Mouse (Mus musculus) ovary, adult 10 weeks (tissue): ENCODE data around the gene Nutf2. TPM values are rescaled to one million over a fixed set of nuclear protein-coding genes. Genes with fewer than 3 reads are reported as not detected.

Source experiments
- polyA plus RNA-seq: library from polyadenylated mRNA; stranded (reverse); fragments of 350-450 nt; fragmentation: Illumina TruSeq; extraction: RNeasy Lipid Tissue Mini Kit (QIAGEN cat#74804); gene quantifications from one replicate; pipeline ENCODE4 v1.2.3, GENCODE M21; 2014

Nutf2 gene
- polyA plus RNA-seq = 94.3 TPM

DNA sequence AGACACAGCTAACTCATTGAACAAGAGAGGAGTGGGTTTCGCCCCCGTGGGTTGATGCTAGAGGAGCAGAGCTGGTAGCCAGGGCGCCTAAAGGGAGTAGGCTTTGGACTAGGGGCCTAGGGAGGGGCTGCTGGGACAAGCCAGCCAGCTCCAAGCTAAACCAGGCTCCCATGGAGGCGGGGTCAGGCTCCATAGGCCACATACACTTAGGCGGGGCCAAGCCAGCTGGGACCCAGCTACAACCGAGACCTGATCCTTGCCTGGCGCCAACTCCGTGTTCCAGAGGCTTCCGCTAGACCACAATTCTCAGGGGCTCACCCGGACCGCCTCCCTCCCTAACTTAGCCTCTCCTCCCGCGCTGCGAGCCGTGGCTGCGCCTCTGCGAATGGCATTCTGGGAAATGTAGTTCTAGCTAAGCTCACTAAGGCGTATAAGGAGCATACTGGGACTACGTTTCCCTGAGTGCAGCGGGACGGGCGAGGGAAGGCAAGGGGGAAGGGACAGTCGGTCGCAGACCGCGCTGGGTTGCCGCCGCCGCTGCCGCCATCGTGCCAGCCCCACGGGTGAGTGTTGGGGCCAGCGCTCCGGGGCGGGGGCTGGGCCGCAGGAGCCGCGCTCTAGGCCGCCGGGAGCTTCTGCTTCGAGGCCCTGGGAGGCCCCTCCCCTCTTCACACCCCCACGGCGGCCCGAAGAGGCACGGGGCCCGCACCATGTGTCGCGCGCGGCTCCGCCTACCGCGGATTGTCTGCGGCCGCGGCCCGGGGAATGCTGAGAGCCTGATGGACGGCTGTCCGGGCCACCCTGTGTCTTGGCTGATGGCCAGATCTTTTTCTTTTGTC lies at the start of gene Nutf2:
Nutf2 (plus strand) TSS at position 438 of the 839 bp plus-strand sequence.

DNA sequence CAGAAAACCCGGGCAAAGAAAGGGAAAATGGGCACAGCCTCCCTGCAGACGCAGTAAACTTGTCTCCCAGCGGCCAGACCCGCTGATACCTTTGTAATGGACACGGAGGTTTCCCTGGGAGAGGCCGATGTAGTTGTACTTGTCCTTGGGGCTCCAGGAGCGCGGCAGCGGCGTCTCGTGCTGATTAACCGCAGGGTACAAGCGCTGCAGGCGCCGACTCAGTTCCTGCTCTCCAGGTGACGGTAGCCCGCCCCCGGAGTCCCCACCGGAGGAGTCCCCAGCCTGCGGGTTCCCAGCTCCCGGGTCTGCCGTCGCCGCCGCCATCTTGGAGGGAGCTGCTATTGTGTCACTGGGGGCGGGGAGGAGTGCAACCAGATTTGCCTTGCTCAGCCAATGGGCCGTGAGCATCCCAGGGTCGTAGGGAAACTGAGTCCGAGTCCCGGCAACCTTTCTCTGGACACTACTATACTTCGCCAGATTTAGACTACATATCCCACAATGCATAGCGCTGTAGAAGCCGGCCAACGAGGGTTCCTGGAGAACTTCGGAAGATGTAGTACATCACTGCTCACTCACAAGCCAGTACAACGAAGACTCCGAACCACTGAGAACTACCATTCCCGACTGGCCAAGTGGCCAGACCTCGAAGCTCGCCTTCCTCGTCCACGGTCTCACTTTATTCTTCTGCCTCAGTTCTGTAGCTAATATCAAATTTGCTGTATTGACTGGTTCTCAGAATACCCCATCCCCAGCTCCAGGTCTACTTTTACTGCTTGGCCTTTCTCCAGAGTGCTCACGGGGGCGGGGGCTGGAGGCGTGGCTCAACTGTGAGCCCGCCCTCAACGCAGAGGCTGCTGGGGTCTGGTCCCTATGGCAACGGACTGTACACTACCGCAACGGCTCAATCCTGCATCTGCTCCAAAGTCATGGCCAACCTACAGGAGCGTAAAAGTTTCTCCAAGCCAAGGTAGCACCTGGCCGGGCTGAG lies 33.2 kb upstream of the Nutf2 start, which contains the start of the genes Ranbp10 and Tsnaxip1:
Ranbp10 (minus strand) TSS at position 490 of the 988 bp plus-strand sequence.
Tsnaxip1 (plus strand) TSS at position 871 of the 988 bp plus-strand sequence.

GRCm38 (mm10) chr8:105853178-105853577 lies 7.2 kb upstream of the Nutf2 start, which contains the start of gene Cenpt:
Cenpt (minus strand) TSS chr8:105853278.

DNA sequence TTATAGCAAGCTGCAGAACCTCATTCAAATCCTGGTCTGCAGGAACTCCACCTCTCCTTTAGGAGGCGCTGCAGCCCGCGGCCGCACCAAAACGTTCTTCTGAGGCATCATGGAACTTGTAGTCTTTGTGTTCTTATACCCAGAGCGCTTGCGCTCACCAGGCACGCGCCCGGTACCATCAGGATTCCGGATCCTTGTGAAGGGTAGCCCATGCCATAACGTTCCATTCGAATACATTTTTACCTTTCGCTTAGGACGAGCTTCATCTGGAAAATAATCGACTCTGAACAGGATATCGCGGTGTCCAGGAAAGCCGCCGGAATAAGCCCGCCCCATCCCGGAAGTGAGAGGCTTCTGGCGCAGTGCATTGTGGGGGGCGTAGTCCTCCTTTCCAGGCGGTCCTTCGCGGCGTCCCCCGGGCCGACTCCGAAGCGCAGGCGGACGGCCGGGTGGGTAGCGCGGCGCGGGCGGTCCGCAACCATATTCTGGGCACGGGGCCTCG lies 5.6 kb upstream of the Nutf2 start, which contains the start of gene Thap11:
Thap11 (plus strand) TSS at position 418 of the 502 bp plus-strand sequence.

GRCm38 (mm10) chr8:105880754-105881520 lies 20.6 kb downstream of the Nutf2 start, which contains the start of gene Edc4:
Edc4 (plus strand) TSS chr8:105880881.

DNA sequence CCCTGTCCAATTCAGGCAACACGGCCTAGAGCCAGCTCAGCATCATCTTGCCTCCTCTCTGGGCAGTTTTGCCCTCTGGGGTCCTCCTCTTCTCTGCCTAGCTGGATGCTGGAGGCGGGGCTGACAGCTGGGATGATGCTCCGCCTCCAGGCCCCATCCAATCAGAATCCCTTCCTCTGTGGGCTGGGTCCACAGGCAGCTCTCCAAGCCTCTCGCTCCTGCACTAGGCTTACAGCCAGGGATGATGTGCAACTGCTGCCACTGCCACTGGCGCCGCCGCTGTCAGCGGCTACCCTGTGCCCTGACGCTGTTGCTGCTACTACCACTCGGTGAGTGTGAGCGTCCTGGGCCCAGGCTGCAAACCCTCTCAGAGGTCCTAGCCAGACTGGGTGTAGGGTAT lies 33.0 kb downstream of the Nutf2 start, which contains the start of gene Nrn1l:
Nrn1l (plus strand) TSS at position 229 of the 400 bp plus-strand sequence.

GRCm38 (mm10) chr8:105900180-105900940 lies 40.0 kb downstream of the Nutf2 start, which contains the start of gene Pskh1:
Pskh1 (plus strand) TSS chr8:105900441.

Other genes starting within 250 kb of the Nutf2 start
- gene Ctcf, start 224.0 kb upstream of the Nutf2 start, polyA plus RNA-seq = 134 TPM
- not detected for gene Agrp, start 223.2 kb upstream of the Nutf2 start, polyA plus RNA-seq
- not detected for gene Carmil2, start 174.3 kb upstream of the Nutf2 start, polyA plus RNA-seq
- gene Acd, start 159.5 kb upstream of the Nutf2 start, polyA plus RNA-seq = 1.3 TPM
- not detected for gene Pard6a, start 159.4 kb upstream of the Nutf2 start, polyA plus RNA-seq
- gene 4933405L10Rik, start 152.9 kb upstream of the Nutf2 start, polyA plus RNA-seq = not detected
- gene Enkd1, start 152.4 kb upstream of the Nutf2 start, polyA plus RNA-seq = 0.54 TPM
- 0.48 TPM for gene Gfod2, start 101.9 kb upstream of the Nutf2 start, polyA plus RNA-seq
- gene Ranbp10, start 33.2 kb upstream of the Nutf2 start, polyA plus RNA-seq = 4.8 TPM
- 2.0 TPM for gene Tsnaxip1, start 32.8 kb upstream of the Nutf2 start, polyA plus RNA-seq
- gene Cenpt, start 7.3 kb upstream of the Nutf2 start, polyA plus RNA-seq = 0.68 TPM
- 15.2 TPM for gene Thap11, start 5.4 kb upstream of the Nutf2 start, polyA plus RNA-seq
- gene Edc4, start 20.3 kb downstream of the Nutf2 start, polyA plus RNA-seq = 2.3 TPM
- gene Nrn1l, start 33.0 kb downstream of the Nutf2 start, polyA plus RNA-seq = not detected
- 4.3 TPM for gene Pskh1, start 39.9 kb downstream of the Nutf2 start, polyA plus RNA-seq
- not detected for gene Ctrl, start 73.3 kb downstream of the Nutf2 start, polyA plus RNA-seq
- 0.94 TPM for gene Psmb10, start 77.9 kb downstream of the Nutf2 start, polyA plus RNA-seq
- not detected for gene Lcat, start 82.8 kb downstream of the Nutf2 start, polyA plus RNA-seq
- 3.5 TPM for gene Slc12a4, start 105.5 kb downstream of the Nutf2 start, polyA plus RNA-seq
- gene Dpep3, start 118.8 kb downstream of the Nutf2 start, polyA plus RNA-seq = not detected
- 2.2 TPM for gene Dus2, start 130.8 kb downstream of the Nutf2 start, polyA plus RNA-seq
- gene Dpep2nb, start 145.4 kb downstream of the Nutf2 start, polyA plus RNA-seq = not detected
- 5.1 TPM for gene Ddx28, start 151.3 kb downstream of the Nutf2 start, polyA plus RNA-seq
- gene Nfatc3, start 198.3 kb downstream of the Nutf2 start, polyA plus RNA-seq = 138 TPM